Mouse (Mus musculus): ENCODE measurements around the gene Hist1h2bp. TPM values are rescaled to one million over a fixed set of nuclear protein-coding genes. Genes with fewer than 3 reads are reported as not detected.
"Not testable (repeated sequence)": the region's sequence is repeated elsewhere in the genome, so short reads cannot be mapped to it uniquely, and the experiment has no call there.

The Hist1h2bp gene
- polyA plus RNA-seq (2014; fragmentation: Nextera tagmentation; extraction: Ambion mirVana): 2.2 and 2.6 TPM in 2 replicates

DNA sequence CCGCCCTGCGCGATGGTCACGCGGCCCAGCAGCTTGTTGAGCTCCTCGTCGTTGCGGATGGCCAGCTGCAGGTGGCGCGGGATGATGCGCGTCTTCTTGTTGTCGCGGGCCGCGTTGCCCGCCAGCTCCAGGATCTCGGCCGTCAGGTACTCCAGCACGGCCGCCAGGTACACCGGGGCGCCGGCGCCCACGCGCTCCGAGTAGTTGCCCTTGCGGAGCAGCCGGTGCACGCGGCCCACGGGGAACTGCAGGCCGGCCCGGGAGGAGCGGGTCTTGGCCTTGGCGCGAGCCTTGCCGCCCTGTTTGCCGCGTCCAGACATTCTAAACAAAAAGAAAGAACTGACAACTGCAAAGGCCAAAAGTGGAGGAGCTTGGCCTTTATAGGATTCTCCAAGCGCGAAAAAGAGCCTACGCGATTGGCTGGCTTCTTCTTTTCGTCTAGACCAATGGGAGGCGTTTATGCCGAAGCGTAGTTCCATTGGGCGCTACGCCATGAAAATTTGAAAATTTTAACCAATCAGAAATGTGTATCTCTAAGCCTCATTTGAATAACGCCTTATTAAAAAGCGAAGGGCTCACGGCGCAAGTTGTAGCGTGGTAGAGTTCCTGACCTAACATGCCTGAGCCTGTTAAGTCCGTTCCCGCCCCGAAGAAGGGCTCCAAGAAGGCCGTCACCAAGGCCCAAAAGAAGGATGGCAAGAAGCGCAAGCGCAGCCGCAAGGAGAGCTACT lies at the start of gene Hist1h2bp, which contains the start of gene Hist1h2an:
Hist1h2bp (plus strand) TSS at position 563 of the 731 bp plus-strand sequence.
Hist1h2an (minus strand) TSS at position 320 of the 731 bp plus-strand sequence.
- H3K9me3 ChIP-seq (ENCODE audit: control insufficient read depth, low read length); H3K27me3 ChIP-seq (ENCODE audit: control insufficient read depth, insufficient read depth, low read length); H3K36me3 ChIP-seq (ENCODE audit: control insufficient read depth, insufficient read depth, low read length): not testable (repeated sequence)
- Histone ChIP-seq H3K27ac (ENCODE audit: low read depth, low read length) (peak within 1 kb of the TSS; percentile 81), H3K4me2 (ENCODE audit: low read depth) (peak within 1 kb of the TSS; percentile 43), H3K4me1 (ENCODE audit: control insufficient read depth, insufficient read depth, low read length) (peaks cover 18% of the 10 kb centered on the region; the same call in 1 of the 2 replicates), H3K4me3 (ENCODE audit: low read depth, low read length) (peak within 1 kb of the TSS; percentile 25), H3K9ac (ENCODE audit: low read length) (peak within 1 kb of the TSS; percentile 57)
- ATAC-seq (ENCODE audit: insufficient read depth, low FRiP score, low TSS enrichment): peak; percentile 94
- 0% methylated on average over 36 of the region's 63 CpGs for WGBS
- peak; percentile 87 for DNase-seq (ENCODE audit: low spot score)

DNA sequence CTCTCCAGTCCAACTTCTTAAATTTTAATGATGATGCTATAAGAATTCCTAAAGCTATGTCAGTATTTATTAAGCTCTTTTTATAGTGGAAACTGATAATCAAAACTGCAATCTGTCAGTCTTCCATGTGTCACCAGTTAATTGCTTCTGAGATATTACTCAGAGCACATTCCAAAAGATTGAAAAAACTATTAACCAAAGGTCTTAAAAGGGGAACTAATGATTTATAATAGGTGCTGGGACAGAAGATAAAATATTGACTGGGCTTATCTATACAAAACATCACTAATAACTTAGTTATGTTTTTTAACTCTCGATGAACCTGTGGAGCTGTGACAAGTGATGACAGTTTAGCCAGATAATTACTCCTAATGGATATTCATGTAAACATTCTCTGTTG lies 42.3 kb upstream of the Hist1h2bp start:
- Histone ChIP-seq H3K9ac (ENCODE audit: low read length) (no peak overlapping the region), H3K4me1 (ENCODE audit: control insufficient read depth, insufficient read depth, low read length) (peaks cover 6% of the 10 kb centered on the region; the same call in 1 of the 2 replicates), H3K27me3 (ENCODE audit: control insufficient read depth, insufficient read depth, low read length) (no peaks in the 10 kb centered on the region), H3K4me2 (ENCODE audit: low read depth) (no peak overlapping the region), H3K36me3 (ENCODE audit: control insufficient read depth, insufficient read depth, low read length) (no peaks in the 10 kb centered on the region), H3K27ac (ENCODE audit: low read depth, low read length) (no peak overlapping the region), H3K4me3 (ENCODE audit: low read depth, low read length) (no peak overlapping the region), H3K9me3 (ENCODE audit: control insufficient read depth, low read length) (no peaks in the 10 kb centered on the region)
- DNase-seq (ENCODE audit: low spot score) (no peak), ATAC-seq (ENCODE audit: insufficient read depth, low FRiP score, low TSS enrichment) (no peak)
- WGBS: 89% methylated on average over 1 of the region's 1 CpGs

DNA sequence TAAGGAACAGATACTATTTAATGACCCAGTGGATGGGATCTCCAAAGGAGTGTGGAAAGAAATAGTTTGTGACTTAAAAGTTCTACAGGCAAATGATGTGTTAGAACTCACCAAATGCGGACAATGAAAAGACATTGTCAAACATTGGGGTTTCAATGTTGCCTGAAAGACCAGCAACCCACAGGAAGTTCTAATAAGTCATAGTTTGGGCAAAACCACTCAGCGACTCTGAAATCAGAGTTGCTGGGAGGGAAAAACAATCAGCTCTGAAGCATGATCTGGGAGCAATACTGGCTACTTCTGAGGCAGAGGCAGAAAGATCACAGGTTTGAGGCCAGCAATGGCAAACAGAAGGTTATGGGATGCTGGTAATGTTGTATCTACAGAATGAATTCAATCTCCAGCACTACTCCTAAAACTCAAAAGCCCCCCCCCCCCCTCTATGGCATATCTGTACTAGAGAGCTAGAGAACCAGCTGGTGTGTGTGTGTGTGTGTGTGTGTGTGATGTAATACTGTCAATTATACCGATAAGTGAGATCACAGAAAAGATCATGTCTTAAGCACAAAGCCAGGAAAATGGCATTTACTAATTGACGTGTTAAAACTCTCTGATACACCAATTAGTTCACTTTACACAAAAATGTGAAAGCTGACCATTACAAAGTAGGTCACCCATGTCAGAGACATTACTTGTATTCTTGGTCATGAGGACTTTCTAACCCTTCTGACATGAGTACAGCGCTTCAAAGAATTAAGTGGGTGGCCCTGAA lies 37.7 kb upstream of the Hist1h2bp start:
- DNase-seq (ENCODE audit: low spot score) (peak; percentile 54), ATAC-seq (ENCODE audit: insufficient read depth, low FRiP score, low TSS enrichment) (no peak)
- Histone ChIP-seq H3K4me3 (ENCODE audit: low read depth, low read length) (peak overlapping the region; percentile 59), H3K9ac (ENCODE audit: low read length) (peak overlapping the region; percentile 66), H3K4me1 (ENCODE audit: control insufficient read depth, insufficient read depth, low read length) (peaks cover 9% of the 10 kb centered on the region; the same call in 1 of the 2 replicates), H3K4me2 (ENCODE audit: low read depth) (peak overlapping the region; percentile 80), H3K36me3 (ENCODE audit: control insufficient read depth, insufficient read depth, low read length) (no peaks in the 10 kb centered on the region), H3K27me3 (ENCODE audit: control insufficient read depth, insufficient read depth, low read length) (no peaks in the 10 kb centered on the region), H3K27ac (ENCODE audit: low read depth, low read length) (peak overlapping the region; percentile 96), H3K9me3 (ENCODE audit: control insufficient read depth, low read length) (no peaks in the 10 kb centered on the region)
- WGBS: 5% methylated on average over 5 of the region's 5 CpGs

DNA sequence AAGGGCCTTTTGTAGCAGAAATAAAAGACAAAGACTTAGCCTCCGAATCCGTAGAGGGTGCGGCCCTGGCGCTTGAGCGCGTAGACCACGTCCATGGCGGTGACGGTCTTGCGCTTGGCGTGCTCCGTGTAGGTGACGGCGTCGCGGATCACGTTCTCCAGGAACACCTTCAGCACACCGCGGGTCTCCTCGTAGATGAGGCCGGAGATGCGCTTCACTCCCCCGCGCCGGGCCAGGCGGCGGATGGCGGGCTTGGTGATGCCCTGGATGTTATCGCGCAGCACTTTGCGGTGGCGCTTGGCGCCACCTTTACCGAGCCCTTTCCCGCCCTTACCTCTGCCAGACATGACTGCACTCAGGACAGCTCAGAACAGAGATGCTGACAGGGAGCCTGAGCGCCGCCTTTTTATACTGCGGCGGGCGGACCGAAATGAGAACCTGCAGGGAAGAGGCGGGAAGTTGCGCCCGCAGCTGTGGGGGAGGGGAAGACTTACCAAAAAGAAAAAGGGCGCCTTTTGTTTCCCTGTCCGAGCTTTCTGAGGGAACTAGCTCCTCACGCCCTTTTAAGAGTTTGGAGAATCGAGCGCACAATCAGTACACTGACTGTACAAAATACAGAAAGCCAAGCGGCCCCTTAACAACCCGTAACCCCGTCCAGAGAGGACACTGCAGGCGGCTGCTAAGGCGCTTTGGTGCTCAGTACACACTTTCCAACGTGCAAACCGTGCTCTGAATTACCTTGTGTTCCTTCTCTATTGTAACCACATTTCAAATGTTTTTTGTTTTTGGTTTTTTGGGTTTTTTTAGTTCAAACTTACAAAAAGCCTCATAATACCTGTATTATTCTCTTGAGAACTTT lies 36.9 kb upstream of the Hist1h2bp start, which contains the start of gene Hist1h4k:
Hist1h4k (minus strand) TSS at position 347 of the 859 bp plus-strand sequence.
- Histone ChIP-seq H3K4me2 (ENCODE audit: low read depth) (peak within 1 kb of the TSS; percentile 80), H3K9ac (ENCODE audit: low read length) (peak within 1 kb of the TSS; percentile 66), H3K27ac (ENCODE audit: low read depth, low read length) (peak within 1 kb of the TSS; percentile 96), H3K4me3 (ENCODE audit: low read depth, low read length) (peak within 1 kb of the TSS; percentile 59)
- H3K4me1 ChIP-seq (ENCODE audit: control insufficient read depth, insufficient read depth, low read length); H3K36me3 ChIP-seq (ENCODE audit: control insufficient read depth, insufficient read depth, low read length); H3K27me3 ChIP-seq (ENCODE audit: control insufficient read depth, insufficient read depth, low read length); H3K9me3 ChIP-seq (ENCODE audit: control insufficient read depth, low read length): not testable (repeated sequence)
- ATAC-seq (ENCODE audit: insufficient read depth, low FRiP score, low TSS enrichment): peak; percentile 84
- DNase-seq (ENCODE audit: low spot score): peak; percentile 95
- under 1% methylated on average over 43 of the region's 56 CpGs for WGBS

DNA sequence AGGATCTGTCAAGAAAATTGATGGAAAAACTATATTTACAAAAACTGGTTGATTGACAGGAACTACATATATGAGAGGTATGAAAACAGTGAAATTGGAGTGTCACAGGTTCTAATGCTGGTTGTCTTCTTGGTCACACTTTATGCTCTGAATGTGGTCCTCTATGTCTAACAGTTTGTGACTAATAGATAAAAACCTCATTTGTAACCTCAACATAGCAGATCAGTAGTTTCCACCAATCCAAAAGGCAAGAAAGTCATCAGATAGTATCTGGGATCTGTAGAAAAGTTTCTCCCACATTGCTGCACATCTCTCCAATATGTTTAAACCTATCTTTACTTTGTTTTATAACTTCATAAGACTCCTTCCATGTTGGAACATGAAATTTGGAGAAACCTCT lies 35.8 kb upstream of the Hist1h2bp start:
- Histone ChIP-seq H3K4me1 (ENCODE audit: control insufficient read depth, insufficient read depth, low read length) (peaks cover 9% of the 10 kb centered on the region; the same call in 1 of the 2 replicates), H3K36me3 (ENCODE audit: control insufficient read depth, insufficient read depth, low read length) (no peaks in the 10 kb centered on the region), H3K4me3 (ENCODE audit: low read depth, low read length) (no peak overlapping the region), H3K4me2 (ENCODE audit: low read depth) (no peak overlapping the region), H3K27me3 (ENCODE audit: control insufficient read depth, insufficient read depth, low read length) (no peaks in the 10 kb centered on the region), H3K9me3 (ENCODE audit: control insufficient read depth, low read length) (no peaks in the 10 kb centered on the region), H3K9ac (ENCODE audit: low read length) (no peak overlapping the region), H3K27ac (ENCODE audit: low read depth, low read length) (0 out of 2 replicates have a peak overlapping the region, but pooled peaks have one; percentile 14)
- DNase-seq (ENCODE audit: low spot score) (no peak), ATAC-seq (ENCODE audit: insufficient read depth, low FRiP score, low TSS enrichment) (no peak)

DNA sequence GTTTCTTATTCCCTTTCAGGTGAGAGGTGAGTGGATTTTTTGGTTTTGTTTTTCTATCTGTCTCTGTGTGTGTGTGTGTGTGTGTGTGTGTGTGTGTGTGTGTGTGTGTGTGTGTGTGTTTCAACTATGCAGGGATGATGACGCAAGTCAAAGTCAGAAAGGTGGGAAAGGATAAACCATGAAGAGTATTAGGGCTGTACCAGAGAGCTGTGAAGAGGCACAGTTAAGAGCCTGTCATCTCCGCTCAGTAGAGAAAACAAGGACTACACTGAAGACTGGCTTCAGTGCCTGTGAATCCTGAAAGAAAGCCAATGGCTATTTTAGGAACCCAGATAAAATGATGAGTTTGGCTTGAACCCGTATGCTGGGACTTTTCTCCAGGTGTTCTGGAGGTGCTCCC lies 35.4 kb upstream of the Hist1h2bp start:
- WGBS: 76% methylated on average over 3 of the region's 3 CpGs
- H3K4me3 ChIP-seq (ENCODE audit: low read depth, low read length): no peak overlapping the region
- H3K27ac ChIP-seq (ENCODE audit: low read depth, low read length): peak overlapping the region; percentile 69; the same call in 1 of the 2 replicates
- no peak overlapping the region for H3K9ac ChIP-seq (ENCODE audit: low read length)
- no peaks in the 10 kb centered on the region for H3K27me3 ChIP-seq (ENCODE audit: control insufficient read depth, insufficient read depth, low read length)
- DNase-seq (ENCODE audit: low spot score) (no peak), ATAC-seq (ENCODE audit: insufficient read depth, low FRiP score, low TSS enrichment) (no peak)
- peaks cover 9% of the 10 kb centered on the region; the same call in 1 of the 2 replicates for H3K4me1 ChIP-seq (ENCODE audit: control insufficient read depth, insufficient read depth, low read length)
- no peaks in the 10 kb centered on the region for H3K9me3 ChIP-seq (ENCODE audit: control insufficient read depth, low read length)
- H3K4me2 ChIP-seq (ENCODE audit: low read depth): no peak overlapping the region
- no peaks in the 10 kb centered on the region for H3K36me3 ChIP-seq (ENCODE audit: control insufficient read depth, insufficient read depth, low read length)

DNA sequence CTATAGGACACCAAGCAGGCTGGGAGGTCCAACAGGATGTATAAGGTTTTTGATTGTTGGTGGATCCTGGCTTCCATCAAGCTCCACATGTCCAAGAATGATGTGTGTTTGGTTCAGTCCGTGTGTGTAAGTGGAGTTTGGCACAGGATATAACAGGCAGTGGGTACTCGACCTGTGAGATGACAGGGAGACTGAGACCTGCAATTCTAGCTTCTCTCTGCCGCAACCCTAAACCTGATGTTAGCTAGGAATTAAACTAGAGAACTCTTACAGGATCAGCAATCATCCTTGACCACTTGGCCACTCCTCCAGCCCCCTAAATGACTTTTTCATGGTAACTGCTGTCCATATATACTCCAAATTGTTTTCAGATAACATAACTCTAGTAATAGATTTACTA lies 34.9 kb upstream of the Hist1h2bp start:
- no peaks in the 10 kb centered on the region for H3K27me3 ChIP-seq (ENCODE audit: control insufficient read depth, insufficient read depth, low read length)
- peak overlapping the region; percentile 70 for H3K4me2 ChIP-seq (ENCODE audit: low read depth)
- H3K4me3 ChIP-seq (ENCODE audit: low read depth, low read length): no peak overlapping the region
- no peak overlapping the region for H3K9ac ChIP-seq (ENCODE audit: low read length)
- WGBS: 53% methylated on average over 3 of the region's 3 CpGs
- H3K4me1 ChIP-seq (ENCODE audit: control insufficient read depth, insufficient read depth, low read length): peaks cover 9% of the 10 kb centered on the region; the same call in 1 of the 2 replicates
- DNase-seq (ENCODE audit: low spot score) (peak; percentile 18), ATAC-seq (ENCODE audit: insufficient read depth, low FRiP score, low TSS enrichment) (no peak)
- H3K27ac ChIP-seq (ENCODE audit: low read depth, low read length): peak overlapping the region; percentile 69; the same call in 1 of the 2 replicates
- H3K9me3 ChIP-seq (ENCODE audit: control insufficient read depth, low read length): no peaks in the 10 kb centered on the region
- H3K36me3 ChIP-seq (ENCODE audit: control insufficient read depth, insufficient read depth, low read length): no peaks in the 10 kb centered on the region

DNA sequence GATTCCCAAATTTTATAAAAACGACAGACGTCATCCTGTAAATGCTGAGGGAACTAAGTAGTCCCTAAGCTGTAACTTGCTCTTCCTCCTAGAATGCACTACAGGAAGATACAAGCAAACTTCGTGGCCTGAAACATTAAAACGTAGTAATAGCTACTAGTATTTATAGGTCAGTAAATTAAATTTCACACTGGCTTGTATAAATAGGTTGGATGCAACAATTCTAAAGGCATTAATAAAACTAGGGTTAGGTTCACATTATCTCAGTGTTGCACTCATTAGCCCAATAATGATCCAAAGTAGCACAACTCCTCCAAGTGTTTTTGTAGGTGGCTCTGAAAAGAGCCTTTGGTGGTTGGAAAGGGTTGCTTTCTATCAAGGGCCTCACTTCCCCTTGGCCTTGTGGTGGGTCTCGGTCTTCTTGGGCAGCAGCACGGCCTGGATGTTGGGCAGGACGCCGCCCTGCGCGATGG lies 34.2 kb upstream of the Hist1h2bp start:
- no peaks in the 10 kb centered on the region for H3K27me3 ChIP-seq (ENCODE audit: control insufficient read depth, insufficient read depth, low read length)
- no peak for ATAC-seq (ENCODE audit: insufficient read depth, low FRiP score, low TSS enrichment)

More for the DNA sequence above, 34.2 kb upstream of the Hist1h2bp start:
- H3K4me2 ChIP-seq (ENCODE audit: low read depth): peak overlapping the region; percentile 70
- no peaks in the 10 kb centered on the region for H3K36me3 ChIP-seq (ENCODE audit: control insufficient read depth, insufficient read depth, low read length)
- H3K9me3 ChIP-seq (ENCODE audit: control insufficient read depth, low read length): no peaks in the 10 kb centered on the region
- H3K27ac ChIP-seq (ENCODE audit: low read depth, low read length): peak overlapping the region; percentile 87
- WGBS: 2% methylated on average over 10 of the region's 10 CpGs
- H3K9ac ChIP-seq (ENCODE audit: low read length): peak overlapping the region; percentile 57
- H3K4me1 ChIP-seq (ENCODE audit: control insufficient read depth, insufficient read depth, low read length): peaks cover 9% of the 10 kb centered on the region; the same call in 1 of the 2 replicates
- peak overlapping the region; percentile 38 for H3K4me3 ChIP-seq (ENCODE audit: low read depth, low read length)
- DNase-seq (ENCODE audit: low spot score): peak; percentile 18

Data from neural tube, embryonic 11.5 days (tissue).